ENCODE assay signal across 8 mouse cellular contexts in the genomic region with DNA sequence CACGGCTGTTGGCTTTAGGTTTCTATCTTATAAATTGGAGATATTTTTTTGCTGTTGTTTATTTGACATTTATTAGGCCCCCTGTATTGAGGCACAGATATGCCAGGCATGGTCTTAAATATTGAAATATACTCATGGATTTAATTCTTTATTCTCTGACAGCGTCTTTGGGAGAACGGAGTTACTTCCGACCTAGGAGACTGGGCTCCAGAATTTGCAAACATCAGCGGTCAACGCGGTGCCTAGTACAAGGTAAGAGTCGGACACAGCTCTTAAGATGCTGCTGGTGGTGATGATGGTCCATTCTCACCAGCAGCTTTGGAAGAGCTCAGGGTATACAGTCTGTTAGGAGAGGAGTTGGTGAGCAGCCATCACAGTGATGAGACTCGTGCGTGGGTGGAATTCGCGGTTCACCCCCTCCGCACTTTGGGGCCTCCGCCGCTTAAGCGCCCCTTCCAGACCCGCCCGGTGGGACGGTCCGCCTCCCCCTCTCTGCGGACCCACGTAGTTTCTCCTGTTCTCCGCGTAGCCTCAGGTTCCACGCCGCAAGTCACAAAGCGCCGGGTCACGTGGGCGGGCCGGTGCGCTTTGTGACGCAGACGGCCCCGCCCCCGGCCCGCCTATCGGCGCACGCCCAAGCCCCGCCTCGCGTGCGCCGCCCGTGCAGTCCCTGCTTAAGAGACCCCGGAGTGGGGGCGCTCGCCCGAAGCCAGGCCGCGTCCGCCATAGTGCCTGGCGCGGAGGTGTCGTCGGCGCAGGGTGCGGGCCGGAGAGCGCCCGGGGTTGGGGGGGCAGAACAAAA. TPM values are rescaled to one million over a fixed set of nuclear protein-coding genes. Genes with fewer than 3 reads are reported as not detected.
DNase-seq lines count a peak whose midpoint lies in the region; ATAC-seq lines count a peak whose summit lies in the region.

No protein-coding gene starts in this region.

- DNase-seq in ZHBTc4 (ENCODE audit: low read depth, low spot score) = peak; percentile 98
- peak; percentile 86 to 92 for DNase-seq in gastrocnemius, adult 8-10 months (ENCODE audit: low spot score in 2 of 2)
- DNase-seq in induced T-regulatory cell, adult 2 months (ENCODE audit: low read depth) = peak; percentile 97
- peak; percentile 82 to 92 for DNase-seq in left cerebral cortex, adult 9 months (ENCODE audit: low spot score in 2 of 2)
- DNase-seq in right cerebral cortex, postnatal 14 days = peak; percentile 97
- peak; percentile 83 to 91 for DNase-seq in urinary bladder, postnatal 36 days (ENCODE audit: low spot score in 2 of 2)

- peak; percentile 85 for ATAC-seq in common myeloid progenitor, adult 5-6 weeks (replicated peaks; ENCODE audit: low read depth, poor library complexity, severe bottlenecking)
- peak; percentile 86 for ATAC-seq in megakaryocyte progenitor cell, adult 5-6 weeks (replicated peaks; ENCODE audit: poor library complexity)

RNA-seq across cellular contexts. Expression of a gene that starts 3.9 kb away (rescaled TPM):
- 91.9 and 101 TPM in 2 replicates for total RNA-seq in common myeloid progenitor, adult 5-6 weeks (2017)
- total RNA-seq in gastrocnemius, adult 8-10 months (2022) = 10 to 100 TPM; 19.9 to 30.5 (median 22.2) TPM
- total RNA-seq in megakaryocyte progenitor cell, adult 5-6 weeks (2015) = 115 and 134 TPM in 2 replicates
- 48.0 and 67.5 TPM in 2 replicates for total RNA-seq in megakaryocyte progenitor cell, adult 5-6 weeks (2017)

Comparison
In these comparisons a context has a peak if more than half of its experiments do, and no peak if none do; other contexts are left out.
1. Peak in every context shown above with its lines: DNase-seq and ATAC-seq.